Mouse (Mus musculus) liver, adult (tissue): ENCODE data around the gene Clint1.
A peak's percentile ranks its signal among the peaks of the same experiment; 100 is the strongest.

Experiments used
- GATA4 ChIP-seq: IDR thresholded peaks from 2 replicates; pipeline ENCODE4 v1.6.1; 2014; ENCODE audit warnings: mild to moderate bottlenecking, low read length; ENCODE audit not compliant: insufficient replicate concordance

Clint1 gene

GRCm38 (mm10) chr11:45929541-45929940 is 77.7 kb downstream of the Clint1 start:
- TF ChIP-seq GATA4: no peak

GRCm38 (mm10) chr11:45932771-45933170 is 80.9 kb downstream of the Clint1 start:
- no peak for TF ChIP-seq GATA4

- TF ChIP-seq GATA4: no peak
These were observed 85.6 kb downstream of the Clint1 start for GRCm38 (mm10) chr11:45937478-45937877.

GRCm38 (mm10) chr11:45938917-45939316 is 87.1 kb downstream of the Clint1 start:
- TF ChIP-seq GATA4: no peak

GRCm38 (mm10) chr11:45942281-45942680 is 90.4 kb downstream of the Clint1 start:
- no peak for TF ChIP-seq GATA4

GRCm38 (mm10) chr11:45943108-45943705 is 91.4 kb downstream of the Clint1 start:
- no peak for TF ChIP-seq GATA4

- TF ChIP-seq GATA4: no peak
These were observed 92.2 kb downstream of the Clint1 start for GRCm38 (mm10) chr11:45943891-45944642.

- TF ChIP-seq GATA4: peak; percentile 45; the same call in 1 of the 2 replicates
These were observed 92.8 kb downstream of the Clint1 start, which contains the start of gene Lsm11 for GRCm38 (mm10) chr11:45944643-45945156. TSS of gene Lsm11 (minus strand) at chr11:45944935.

- TF ChIP-seq GATA4: no peak
These were observed 94.9 kb downstream of the Clint1 start for GRCm38 (mm10) chr11:45946796-45947195.

GRCm38 (mm10) chr11:45947491-45947890 is 95.6 kb downstream of the Clint1 start:
- TF ChIP-seq GATA4: no peak

GRCm38 (mm10) chr11:45955127-45955627 is 103.3 kb downstream of the Clint1 start, which contains the start of gene Thg1l:
TSS of gene Thg1l (minus strand) at chr11:45955494.
- no peak for TF ChIP-seq GATA4

GRCm38 (mm10) chr11:45959598-45959997 is 107.7 kb downstream of the Clint1 start:
- TF ChIP-seq GATA4: no peak

GRCm38 (mm10) chr11:45960003-45960402 is 108.2 kb downstream of the Clint1 start:
- TF ChIP-seq GATA4: no peak
